22 mouse cellular contexts compared by ENCODE assay signal in the genomic region with DNA sequence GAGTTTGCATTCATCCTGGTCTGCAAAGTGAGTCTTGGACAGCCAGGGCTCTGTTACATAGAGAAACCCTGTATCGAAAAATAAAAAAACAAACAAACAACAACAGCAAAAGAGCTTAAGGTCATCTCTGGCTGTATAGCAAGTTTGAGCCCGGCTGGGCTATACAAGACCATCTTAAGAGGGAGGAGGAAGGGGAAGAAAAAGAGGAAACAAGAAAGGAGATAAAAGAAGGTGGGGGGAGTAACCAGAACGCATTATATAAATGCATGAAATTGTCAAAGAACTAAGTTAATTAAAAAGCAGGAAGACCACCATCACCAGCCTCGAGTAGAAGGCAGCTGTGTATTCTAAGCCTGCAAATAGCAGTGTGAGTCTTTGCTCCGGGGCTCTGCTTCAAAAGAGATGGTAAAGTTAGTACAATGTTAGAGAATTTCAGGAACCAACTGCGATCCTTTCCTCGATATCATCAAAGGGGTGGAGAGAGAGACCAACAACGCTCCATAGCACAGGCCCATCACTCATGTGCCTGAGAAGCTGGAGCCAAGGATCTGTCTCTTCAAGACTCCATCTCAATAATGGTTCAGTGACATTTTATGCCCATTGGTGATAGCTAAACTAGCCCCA. TPM values are rescaled to one million over a fixed set of nuclear protein-coding genes. Genes with fewer than 3 reads are reported as not detected.
"Had no signal": no experiment of that assay in that cellular context is flagged by ENCODE, and none has a peak within 500 bp of the region (broad histone marks: within the 10 kb centered on the region; RNA-seq: fewer than 3 reads in every experiment).

No protein-coding gene starts in this region.

- H3K27ac ChIP-seq: neural tube, embryonic 13.5 days; neural tube, embryonic 15.5 days; stomach, embryonic 15.5 days; stomach, postnatal 0 days had no signal

- DNase-seq: retina, postnatal 1 day; right cerebral cortex, adult 18-20 months; right cerebral cortex, postnatal 14 days; right cerebral cortex, postnatal 25 days; right cerebral cortex, postnatal 4 days; spleen, adult 18-20 months; thymus, adult 18-20 months; thymus, adult 2 months; thymus, postnatal 14 days; thymus, postnatal 25 days; thymus, postnatal 36 days; thymus, postnatal 4 days had no signal

- H3K36me3 ChIP-seq: neural tube, embryonic 13.5 days; neural tube, embryonic 15.5 days; stomach, embryonic 15.5 days had no signal

- H3K9me3 ChIP-seq: neural tube, embryonic 13.5 days; neural tube, embryonic 15.5 days; stomach, embryonic 15.5 days had no signal

- H3K4me3 ChIP-seq: neural tube, embryonic 13.5 days; neural tube, embryonic 15.5 days; stomach, embryonic 15.5 days had no signal

- H3K4me1 ChIP-seq: neural tube, embryonic 13.5 days; neural tube, embryonic 15.5 days; stomach, embryonic 15.5 days had no signal

- H3K9ac ChIP-seq: neural tube, embryonic 13.5 days; neural tube, embryonic 15.5 days; stomach, embryonic 15.5 days had no signal

- H3K27me3 ChIP-seq: neural tube, embryonic 13.5 days; neural tube, embryonic 15.5 days; stomach, embryonic 15.5 days had no signal

RNA-seq across cellular contexts. Expression of gene Alppl2, which starts 30.6 kb away (rescaled TPM):
- total RNA-seq: neutrophil, adult 5-6 weeks had no signal
- polyA plus RNA-seq: neural tube, embryonic 13.5 days; neural tube, embryonic 14.5 days; neural tube, embryonic 15.5 days; spleen, adult 2 months; stomach, embryonic 14.5 days; stomach, embryonic 15.5 days; stomach, embryonic 16.5 days; stomach, postnatal 0 days; urinary bladder, adult 2 months had no signal

RNA-seq across cellular contexts. Expression of gene Alpi, which starts 42.3 kb away (rescaled TPM):
- total RNA-seq: neutrophil, adult 5-6 weeks had no signal
- polyA plus RNA-seq: neural tube, embryonic 13.5 days; neural tube, embryonic 14.5 days; neural tube, embryonic 15.5 days; spleen, adult 2 months had no signal
